Comparison of ENCODE assay signal across 8 mouse cellular contexts in genomic region chr1:171438014-171438670, GRCm38 (mm10). TPM values are rescaled to one million over a fixed set of nuclear protein-coding genes. Genes with fewer than 3 reads are reported as not detected.
DNase-seq lines count a peak whose midpoint lies in the region; ATAC-seq and TF ChIP-seq lines count a peak whose summit lies in the region.

No protein-coding gene starts in this region.

- no peaks in the 10 kb centered on the region for H3K9me3 ChIP-seq in embryonic facial prominence, embryonic 13.5 days
- H3K9me3 ChIP-seq in intestine, embryonic 16.5 days (ENCODE audit: control insufficient read depth, low read length): no peaks in the 10 kb centered on the region
- H3K9me3 ChIP-seq in midbrain, embryonic 11.5 days (ENCODE audit: control insufficient read depth, low read length): no peaks in the 10 kb centered on the region

- peaks cover 16% of the 10 kb centered on the region; the same call in 1 of the 2 replicates for H3K4me1 ChIP-seq in embryonic facial prominence, embryonic 13.5 days
- peaks cover 42% of the 10 kb centered on the region for H3K4me1 ChIP-seq in intestine, embryonic 16.5 days (ENCODE audit: control insufficient read depth, insufficient read depth, low read length)
- peaks cover 9% of the 10 kb centered on the region; the same call in 1 of the 2 replicates for H3K4me1 ChIP-seq in midbrain, embryonic 11.5 days (ENCODE audit: control insufficient read depth, insufficient read depth, low read length)

- H3K27ac ChIP-seq in left cerebral cortex, adult 2 months: 0 out of 2 replicates have a peak overlapping the region, but pooled peaks have one; percentile 33
- H3K27ac ChIP-seq in embryonic facial prominence, embryonic 13.5 days: peak overlapping the region; percentile 73
- H3K27ac ChIP-seq in intestine, embryonic 16.5 days (ENCODE audit: low read length): peak overlapping the region; percentile 85
- no peak overlapping the region for H3K27ac ChIP-seq in midbrain, embryonic 11.5 days (ENCODE audit: low read depth, low read length)

- no peak for DNase-seq in left cerebral cortex, adult 2 months (ENCODE audit: extremely low spot score in 1 of 2, low spot score in 2 of 2)
- no peak for DNase-seq in left cerebral cortex, postnatal 14 days (ENCODE audit: low spot score in 2 of 2)
- DNase-seq in midbrain, embryonic 11.5 days (ENCODE audit: low spot score, missing footprints): peak; percentile 92
- no peak for DNase-seq in left cerebral cortex, adult 18-20 months (ENCODE audit: low spot score in 2 of 2)
- DNase-seq in cerebellum, postnatal 25 days: no peak
- DNase-seq in thymus, postnatal 4 days: no peak

- H3K27me3 ChIP-seq in embryonic facial prominence, embryonic 13.5 days: peaks cover 44% of the 10 kb centered on the region
- H3K27me3 ChIP-seq in intestine, embryonic 16.5 days (replicated peaks; ENCODE audit: control insufficient read depth, insufficient read depth, low read length): no peaks in the 10 kb centered on the region
- H3K27me3 ChIP-seq in midbrain, embryonic 11.5 days (ENCODE audit: control insufficient read depth, insufficient read depth, low read length): peaks cover 34% of the 10 kb centered on the region

- H3K4me3 ChIP-seq in left cerebral cortex, adult 2 months: peak overlapping the region; percentile 33
- peak overlapping the region; percentile 42 for H3K4me3 ChIP-seq in embryonic facial prominence, embryonic 13.5 days
- peak overlapping the region; percentile 65 for H3K4me3 ChIP-seq in intestine, embryonic 16.5 days (ENCODE audit: low read length)
- H3K4me3 ChIP-seq in midbrain, embryonic 11.5 days (ENCODE audit: low read depth, low read length): peak overlapping the region; percentile 27

- intact Hi-C loops in left cerebral cortex, adult 2 months (cut with DNase I): no loop called here
- intact Hi-C loops in left cerebral cortex, postnatal 14 days (cut with DNase I): no loop called here

- WGBS in embryonic facial prominence, embryonic 13.5 days: 5% methylated on average over 18 of the region's 18 CpGs
- WGBS in intestine, embryonic 16.5 days: 5% methylated on average over 18 of the region's 18 CpGs
- 6% methylated on average over 18 of the region's 18 CpGs for WGBS in midbrain, embryonic 11.5 days

- ATAC-seq in embryonic facial prominence, embryonic 13.5 days (ENCODE audit: insufficient number of reproducible peaks, insufficient read depth, low FRiP score, low TSS enrichment, low read depth): no peak
- no peak for ATAC-seq in intestine, embryonic 16.5 days
- ATAC-seq in midbrain, embryonic 11.5 days (ENCODE audit: low FRiP score): peak; percentile 51; the same call in 1 of the 2 replicates

- H3K9ac ChIP-seq in embryonic facial prominence, embryonic 13.5 days: peak overlapping the region; percentile 56
- peak overlapping the region; percentile 76 for H3K9ac ChIP-seq in intestine, embryonic 16.5 days (ENCODE audit: low read depth, low read length)
- peak overlapping the region; percentile 47; the same call in 1 of the 2 replicates for H3K9ac ChIP-seq in midbrain, embryonic 11.5 days (ENCODE audit: low read length)

- H3K36me3 ChIP-seq in embryonic facial prominence, embryonic 13.5 days: no peaks in the 10 kb centered on the region
- no peaks in the 10 kb centered on the region for H3K36me3 ChIP-seq in intestine, embryonic 16.5 days (ENCODE audit: control insufficient read depth, insufficient read depth, low read length)
- no peaks in the 10 kb centered on the region for H3K36me3 ChIP-seq in midbrain, embryonic 11.5 days (ENCODE audit: control insufficient read depth, insufficient read depth, low read length)

- H3K4me2 ChIP-seq in embryonic facial prominence, embryonic 13.5 days: peak overlapping the region; percentile 61
- H3K4me2 ChIP-seq in intestine, embryonic 16.5 days (ENCODE audit: low read depth, low read length): peak overlapping the region; percentile 62
- peak overlapping the region; percentile 46 for H3K4me2 ChIP-seq in midbrain, embryonic 11.5 days

- TF ChIP-seq CTCF in left cerebral cortex, adult 2 months (IDR thresholded peaks at IDR 0.05): no peak

RNA-seq across cellular contexts. Expression of gene F11r, which starts 0.8 kb away (rescaled TPM):
- total RNA-seq in left cerebral cortex, adult 2 months (2021): 1 to 10 TPM; 4.9 to 6.2 TPM
- 1 to 10 TPM; 7.4 to 8.3 TPM for total RNA-seq in left cerebral cortex, postnatal 14 days (2021)
- 39.2 TPM in 2 replicates for polyA plus RNA-seq in embryonic facial prominence, embryonic 13.5 days (2015; fragmentation: Nextera tagmentation; extraction: Ambion mirVana)
- 101 and 108 TPM in 2 replicates for polyA plus RNA-seq in intestine, embryonic 16.5 days (2015; fragmentation: Nextera tagmentation; extraction: Ambion mirVana)
- polyA plus RNA-seq in midbrain, embryonic 11.5 days (2014; fragmentation: Nextera tagmentation; extraction: Ambion mirVana): 9.9 and 13.1 TPM in 2 replicates
- 1 to 10 TPM; 4.5 to 5.4 TPM for total RNA-seq in left cerebral cortex, adult 18-20 months (2021)

RNA-seq across cellular contexts. Expression of gene Tstd1, which starts 19.5 kb away (rescaled TPM):
- 1 to 10 TPM; 2.9 to 4.3 TPM for total RNA-seq in left cerebral cortex, adult 2 months (2021)
- 1 to 10 TPM; 1.7 to 3.2 TPM for total RNA-seq in left cerebral cortex, postnatal 14 days (2021)
- polyA plus RNA-seq in embryonic facial prominence, embryonic 13.5 days (2015; fragmentation: Nextera tagmentation; extraction: Ambion mirVana): 8.1 and 8.5 TPM in 2 replicates
- polyA plus RNA-seq in intestine, embryonic 16.5 days (2015; fragmentation: Nextera tagmentation; extraction: Ambion mirVana): 5.3 and 5.6 TPM in 2 replicates
- 2.1 and 4.0 TPM in 2 replicates for polyA plus RNA-seq in midbrain, embryonic 11.5 days (2014; fragmentation: Nextera tagmentation; extraction: Ambion mirVana)
- 1 to 10 TPM; 1.4 to 2.3 TPM for total RNA-seq in left cerebral cortex, adult 18-20 months (2021)

RNA-seq across cellular contexts. Expression of gene Usf1, which starts 27.0 kb away (rescaled TPM):
- total RNA-seq in left cerebral cortex, adult 2 months (2021): 100 to 1,000 TPM in 1 of 2 experiments, 10 to 100 TPM in 1; 99.7 to 106 TPM
- 100 to 1,000 TPM; 105 to 107 TPM for total RNA-seq in left cerebral cortex, postnatal 14 days (2021)
- 95.6 and 108 TPM in 2 replicates for polyA plus RNA-seq in embryonic facial prominence, embryonic 13.5 days (2015; fragmentation: Nextera tagmentation; extraction: Ambion mirVana)
- polyA plus RNA-seq in intestine, embryonic 16.5 days (2015; fragmentation: Nextera tagmentation; extraction: Ambion mirVana): 54.6 and 58.1 TPM in 2 replicates
- 152 and 154 TPM in 2 replicates for polyA plus RNA-seq in midbrain, embryonic 11.5 days (2014; fragmentation: Nextera tagmentation; extraction: Ambion mirVana)
- 100 to 1,000 TPM in 1 of 2 experiments, 10 to 100 TPM in 1; 99.0 to 105 TPM for total RNA-seq in left cerebral cortex, adult 18-20 months (2021)

RNA-seq across cellular contexts. Expression of gene Arhgap30, which starts 49.4 kb away (rescaled TPM):
- 1 to 10 TPM; 2.0 to 2.2 TPM for total RNA-seq in left cerebral cortex, adult 2 months (2021)
- 1 to 10 TPM; 1.8 to 1.9 TPM for total RNA-seq in left cerebral cortex, postnatal 14 days (2021)
- 1.1 and 1.3 TPM in 2 replicates for polyA plus RNA-seq in embryonic facial prominence, embryonic 13.5 days (2015; fragmentation: Nextera tagmentation; extraction: Ambion mirVana)
- 2.0 and 2.5 TPM in 2 replicates for polyA plus RNA-seq in intestine, embryonic 16.5 days (2015; fragmentation: Nextera tagmentation; extraction: Ambion mirVana)
- polyA plus RNA-seq in midbrain, embryonic 11.5 days (2014; fragmentation: Nextera tagmentation; extraction: Ambion mirVana): 0.38 and 0.57 TPM in 2 replicates
- 1 to 10 TPM; 2.2 to 2.6 TPM for total RNA-seq in left cerebral cortex, adult 18-20 months (2021)
